Comparison of ENCODE assay signal across 10 mouse cellular contexts in the genomic region with DNA sequence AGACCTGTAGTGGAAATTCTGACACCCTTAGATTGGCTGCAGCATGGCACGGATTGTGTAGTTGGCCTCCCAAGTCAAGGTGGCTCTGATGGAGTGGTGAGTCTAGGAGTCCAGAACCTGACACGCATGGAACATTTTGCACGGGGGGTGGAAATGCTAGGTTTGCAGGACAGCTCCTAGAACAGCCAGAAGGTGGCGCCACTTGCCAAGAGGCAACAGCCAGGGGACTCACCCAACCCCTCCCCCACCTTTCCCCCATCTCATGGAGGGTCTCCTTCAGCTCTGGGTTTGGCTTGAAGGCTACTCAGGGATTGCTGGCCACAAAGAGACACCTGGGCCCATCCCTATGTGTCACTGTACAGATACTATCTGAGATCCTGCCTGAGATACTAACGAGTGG. TPM values are rescaled to one million over a fixed set of nuclear protein-coding genes. Genes with fewer than 3 reads are reported as not detected.
DNase-seq lines count a peak whose midpoint lies in the region; ATAC-seq and TF ChIP-seq lines count a peak whose summit lies in the region.
"Had no signal": no experiment of that assay in that cellular context is flagged by ENCODE, and none has a peak within 500 bp of the region (broad histone marks: within the 10 kb centered on the region; RNA-seq: fewer than 3 reads in every experiment).

No protein-coding gene starts in this region.

- WGBS in forebrain, postnatal 0 days = 72% methylated on average over 5 of the region's 5 CpGs
- 71% methylated on average over 5 of the region's 5 CpGs for WGBS in forebrain, embryonic 14.5 days
- WGBS in lung, adult 2 months = 68% methylated on average over 5 of the region's 5 CpGs
- 64% methylated on average over 5 of the region's 5 CpGs for WGBS in heart, embryonic 11.5 days (ENCODE audit: insufficient replicate concordance)

- H3K36me3 ChIP-seq in forebrain, postnatal 0 days (ENCODE audit: insufficient read depth) = no peaks in the 10 kb centered on the region
- H3K36me3 ChIP-seq in forebrain, embryonic 14.5 days (ENCODE audit: control insufficient read depth, insufficient read depth, low read length) = no peaks in the 10 kb centered on the region
- H3K36me3 ChIP-seq in heart, embryonic 11.5 days (ENCODE audit: control insufficient read depth, insufficient read depth, low read length) = no peaks in the 10 kb centered on the region
- H3K36me3 ChIP-seq: stomach, embryonic 15.5 days had no signal

- TF ChIP-seq CTCF in forebrain, postnatal 0 days (IDR thresholded peaks at IDR 0.05; ENCODE audit: low read depth) = peak; percentile 47
- TF ChIP-seq CTCF in lung, adult 2 months (IDR thresholded peaks at IDR 0.05; ENCODE audit: insufficient read depth, low read length) = peak; percentile 37
- TF ChIP-seq CTCF in cortical plate, adult 2 months (IDR thresholded peaks at IDR 0.05; ENCODE audit: extremely low read depth, insufficient read depth, low read length) = peak; percentile 41; the same call in 1 of the 2 replicates

- no peak for ATAC-seq in forebrain, postnatal 0 days
- ATAC-seq in forebrain, embryonic 14.5 days = no peak
- no peak for ATAC-seq in heart, embryonic 11.5 days (replicated peaks; ENCODE audit: insufficient number of reproducible peaks, low FRiP score, low TSS enrichment)

- DNase-seq in forebrain, postnatal 0 days = no peak
- no peak for DNase-seq in forebrain, embryonic 14.5 days (ENCODE audit: low spot score)
- no peak for DNase-seq in lung, adult 2 months
- DNase-seq in lung, postnatal 25 days (ENCODE audit: low spot score) = no peak
- DNase-seq in testis, postnatal 10 days (ENCODE audit: low spot score) = peak; percentile 75
- DNase-seq in ovary, postnatal 36 days (ENCODE audit: low spot score) = no peak

- H3K4me3 ChIP-seq in forebrain, postnatal 0 days (ENCODE audit: low read depth, low read length) = no peak overlapping the region
- no peak overlapping the region for H3K4me3 ChIP-seq in forebrain, embryonic 14.5 days (ENCODE audit: low read depth, low read length)
- no peak overlapping the region for H3K4me3 ChIP-seq in lung, adult 2 months (replicated peaks; ENCODE audit: extremely low read depth, low read depth, low read length)
- H3K4me3 ChIP-seq in cortical plate, adult 2 months (ENCODE audit: insufficient read depth, low read length) = no peak overlapping the region
- H3K4me3 ChIP-seq in heart, embryonic 11.5 days (ENCODE audit: low read depth, low read length) = no peak overlapping the region
- H3K4me3 ChIP-seq: stomach, embryonic 15.5 days had no signal

- peaks cover 3% of the 10 kb centered on the region for H3K4me1 ChIP-seq in forebrain, postnatal 0 days (ENCODE audit: insufficient read depth)
- H3K4me1 ChIP-seq in forebrain, embryonic 14.5 days (ENCODE audit: control insufficient read depth, insufficient read depth, low read length) = peaks cover 21% of the 10 kb centered on the region
- no peaks in the 10 kb centered on the region for H3K4me1 ChIP-seq in lung, adult 2 months (ENCODE audit: control insufficient read depth, insufficient read depth, low read length)
- H3K4me1 ChIP-seq in cortical plate, adult 2 months (ENCODE audit: control insufficient read depth, insufficient read depth, low read length) = no peaks in the 10 kb centered on the region
- peaks cover 11% of the 10 kb centered on the region for H3K4me1 ChIP-seq in heart, embryonic 11.5 days (ENCODE audit: control insufficient read depth, insufficient read depth, low read length)

- no peak overlapping the region for H3K9ac ChIP-seq in forebrain, postnatal 0 days
- H3K9ac ChIP-seq in forebrain, embryonic 14.5 days (ENCODE audit: low read length) = no peak overlapping the region
- no peak overlapping the region for H3K9ac ChIP-seq in heart, embryonic 11.5 days (ENCODE audit: low read depth, low read length)
- H3K9ac ChIP-seq: stomach, embryonic 15.5 days had no signal

- H3K4me2 ChIP-seq in forebrain, postnatal 0 days (ENCODE audit: low read depth) = no peak overlapping the region
- H3K4me2 ChIP-seq in forebrain, embryonic 14.5 days (ENCODE audit: low read length) = no peak overlapping the region
- no peak overlapping the region for H3K4me2 ChIP-seq in heart, embryonic 11.5 days
- H3K4me2 ChIP-seq: stomach, embryonic 15.5 days had no signal

- H3K27me3 ChIP-seq in forebrain, postnatal 0 days (ENCODE audit: insufficient read depth, low read length) = no peaks in the 10 kb centered on the region
- no peaks in the 10 kb centered on the region for H3K27me3 ChIP-seq in forebrain, embryonic 14.5 days (replicated peaks; ENCODE audit: control insufficient read depth, insufficient read depth, low read length)
- H3K27me3 ChIP-seq in heart, embryonic 11.5 days (ENCODE audit: control insufficient read depth, insufficient read depth, low read length) = no peaks in the 10 kb centered on the region
- H3K27me3 ChIP-seq: stomach, embryonic 15.5 days had no signal

- TF ChIP-seq POLR2A in lung, adult 2 months (IDR thresholded peaks at IDR 0.05; ENCODE audit: borderline replicate concordance, extremely low read depth, low read depth, low read length) = no peak
- TF ChIP-seq POLR2A in cortical plate, adult 2 months (IDR thresholded peaks at IDR 0.05; ENCODE audit: extremely low read depth, insufficient read depth, low read length) = no peak

- no peaks in the 10 kb centered on the region for H3K9me3 ChIP-seq in forebrain, postnatal 0 days (ENCODE audit: low read length)
- no peaks in the 10 kb centered on the region for H3K9me3 ChIP-seq in forebrain, embryonic 14.5 days (replicated peaks; ENCODE audit: control insufficient read depth, low read length)
- H3K9me3 ChIP-seq in heart, embryonic 11.5 days (replicated peaks; ENCODE audit: control insufficient read depth, low read length) = no peaks in the 10 kb centered on the region
- H3K9me3 ChIP-seq: stomach, embryonic 15.5 days had no signal

- H3K27ac ChIP-seq in forebrain, postnatal 0 days (ENCODE audit: low read depth, low read length) = no peak overlapping the region
- H3K27ac ChIP-seq in forebrain, embryonic 14.5 days (ENCODE audit: low read depth, low read length) = no peak overlapping the region
- H3K27ac ChIP-seq in cortical plate, adult 2 months (ENCODE audit: insufficient read depth, low read length) = no peak overlapping the region
- no peak overlapping the region for H3K27ac ChIP-seq in heart, embryonic 11.5 days (ENCODE audit: low read depth, low read length)
- H3K27ac ChIP-seq: stomach, embryonic 15.5 days had no signal

RNA-seq across cellular contexts. Expression of a gene that starts 10.7 kb away (rescaled TPM):
- total RNA-seq in forebrain, postnatal 0 days (2014; rRNA removed) = 1.5 and 2.6 TPM in 2 replicates
- 1.9 and 2.4 TPM in 2 replicates for polyA plus RNA-seq in forebrain, postnatal 0 days (2015; fragmentation: Nextera tagmentation; extraction: Ambion mirVana)
- polyA plus RNA-seq in forebrain, embryonic 14.5 days (2014; fragmentation: Nextera tagmentation; extraction: Ambion mirVana) = 1.5 and 1.7 TPM in 2 replicates
- polyA plus RNA-seq in lung, adult 2 months (2012; rRNA removed) = 0.23 and 0.33 TPM in 2 replicates
- 6.5 and 8.3 TPM in 2 replicates for polyA plus RNA-seq in cortical plate, adult 2 months (2012; rRNA removed)
- polyA plus RNA-seq in heart, embryonic 11.5 days (2014; fragmentation: Nextera tagmentation; extraction: Ambion mirVana) = 0.25 and 0.60 TPM in 2 replicates
- polyA plus RNA-seq: gonadal fat pad, adult 2 months had no signal
